Mouse (Mus musculus): Measurements from ENCODE around the gene Arhgef19. TPM values are rescaled to one million over a fixed set of nuclear protein-coding genes. Genes with fewer than 3 reads are reported as not detected.

Gene Arhgef19
- polyA plus RNA-seq, 1 experiment from 2014 or later = 0.93 TPM

DNA sequence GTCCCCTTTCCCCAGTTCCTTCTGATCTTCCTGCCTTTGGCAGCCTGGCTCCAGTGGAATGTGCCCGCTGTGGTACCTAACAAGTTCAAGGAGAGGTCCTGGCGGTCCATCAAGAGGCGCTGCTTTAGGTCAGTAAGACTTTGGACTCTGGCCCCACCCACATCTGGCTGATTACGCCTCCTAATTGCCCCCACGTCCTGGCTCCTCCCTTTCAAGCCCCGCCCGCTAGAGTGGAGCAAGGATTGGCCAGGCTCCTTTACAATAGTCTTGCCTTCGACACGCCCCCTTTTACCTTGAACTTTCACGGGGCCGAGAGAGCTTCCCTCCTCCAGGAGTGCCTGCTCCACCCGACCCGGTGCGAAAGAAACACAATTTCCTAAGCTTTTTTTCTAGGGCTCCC is 1.3 kb downstream of the Arhgef19 start:
- H3K27me3 ChIP-seq = peaks cover 93% of the 10 kb centered on the region
- H3K9me3 ChIP-seq = no peaks in the 10 kb centered on the region
- no peak overlapping the region for H3K27ac ChIP-seq
- H3K4me3 ChIP-seq (replicated peaks) = no peak overlapping the region
- H3K36me3 ChIP-seq = no peaks in the 10 kb centered on the region
- H3K9ac ChIP-seq (replicated peaks) = no peak overlapping the region
- H3K4me2 ChIP-seq (replicated peaks) = no peak overlapping the region
- H3K4me1 ChIP-seq (replicated peaks) = peaks cover 47% of the 10 kb centered on the region
- WGBS = 3% methylated on average over 14 of the region's 14 CpGs
- ATAC-seq = no peak

DNA sequence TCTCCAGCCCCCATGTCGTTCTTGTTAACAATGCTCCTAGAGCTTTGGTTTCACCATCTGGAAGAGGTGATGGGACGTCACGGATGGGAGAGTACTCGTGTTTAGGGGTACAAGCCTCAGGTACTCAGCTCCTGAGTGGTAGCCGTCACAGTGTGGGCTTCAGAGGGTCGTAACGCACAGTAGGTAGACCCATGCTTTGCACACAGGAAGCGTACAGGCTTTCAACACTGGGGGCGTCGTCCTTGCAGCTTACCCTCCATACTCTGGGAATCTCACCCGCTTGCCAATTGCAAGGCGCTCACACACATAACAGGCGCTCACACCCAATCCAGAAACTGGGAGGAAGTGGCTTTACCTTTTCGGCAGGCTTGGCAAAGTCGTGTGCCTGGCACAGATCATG is 2.6 kb downstream of the Arhgef19 start:
- Histone ChIP-seq H3K9me3 (no peaks in the 10 kb centered on the region), H3K4me3 (replicated peaks) (no peak overlapping the region), H3K4me2 (replicated peaks) (no peak overlapping the region), H3K4me1 (replicated peaks) (peaks cover 59% of the 10 kb centered on the region), H3K27ac (no peak overlapping the region), H3K27me3 (peaks cover 96% of the 10 kb centered on the region), H3K36me3 (no peaks in the 10 kb centered on the region), H3K9ac (replicated peaks) (no peak overlapping the region)
- no peak for ATAC-seq
- 31% methylated on average over 15 of the region's 15 CpGs for WGBS

DNA sequence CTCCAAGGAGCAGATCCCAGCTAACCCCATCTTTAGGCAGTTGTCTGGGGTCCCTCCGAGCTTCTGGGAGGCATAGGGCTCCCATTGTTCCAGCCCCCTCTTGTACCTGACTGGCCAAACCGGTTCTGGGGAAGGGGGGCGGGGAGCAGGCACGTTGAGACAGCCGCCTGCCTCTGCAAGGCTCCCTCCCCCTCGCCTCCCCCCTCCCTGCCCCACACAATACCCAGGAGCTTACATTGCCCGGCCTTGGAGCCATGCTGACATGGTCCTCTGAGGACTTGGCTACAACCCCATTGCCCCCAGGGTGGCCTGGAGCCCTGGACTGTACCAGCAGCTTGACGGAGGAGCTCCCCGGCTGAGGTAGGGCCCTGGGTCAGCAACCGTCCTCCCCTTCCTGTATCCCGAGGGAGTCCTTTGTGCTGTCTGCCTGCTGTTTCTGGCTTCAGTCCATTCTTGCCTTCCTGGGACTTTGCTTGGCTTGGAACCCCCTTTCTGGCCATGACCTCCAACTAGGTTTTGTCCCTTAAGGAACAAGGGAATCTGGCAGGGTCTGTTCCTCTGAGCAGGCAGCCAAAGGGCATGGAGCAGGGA is 3.4 kb downstream of the Arhgef19 start:
- 4% methylated on average over 11 of the region's 11 CpGs for WGBS
- no peak overlapping the region; the same call in 1 of the 2 replicates for H3K4me2 ChIP-seq (replicated peaks)
- H3K27ac ChIP-seq = no peak overlapping the region
- peaks cover 68% of the 10 kb centered on the region for H3K4me1 ChIP-seq (replicated peaks)
- H3K27me3 ChIP-seq = peaks cover 98% of the 10 kb centered on the region
- no peak overlapping the region for H3K4me3 ChIP-seq (replicated peaks)
- H3K9me3 ChIP-seq = no peaks in the 10 kb centered on the region
- no peak for ATAC-seq
- 0 out of 2 replicates have a peak overlapping the region, but pooled peaks have one; percentile 24 for H3K9ac ChIP-seq (replicated peaks)
- no peaks in the 10 kb centered on the region for H3K36me3 ChIP-seq

DNA sequence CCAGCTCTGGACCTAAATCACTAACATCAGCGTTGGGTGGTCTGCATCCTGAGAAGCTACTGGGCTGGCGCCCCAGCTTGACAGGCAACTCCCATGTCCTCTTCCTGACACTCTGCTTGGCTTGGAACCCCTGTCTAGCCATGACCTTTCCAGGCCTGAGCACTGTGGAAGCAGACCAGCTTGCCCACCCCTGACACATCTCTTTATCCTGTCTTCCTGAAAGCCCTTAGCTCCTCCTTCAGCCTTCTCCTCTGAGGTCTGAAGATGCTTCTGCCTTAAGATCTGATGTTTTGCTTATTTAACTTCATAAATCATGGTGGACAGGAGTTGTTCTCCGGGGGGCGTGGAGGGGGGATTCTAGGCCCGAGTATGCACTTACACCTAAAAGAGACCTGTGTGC is 4.3 kb downstream of the Arhgef19 start:
- Histone ChIP-seq H3K4me1 (replicated peaks) (peaks cover 74% of the 10 kb centered on the region), H3K27me3 (peaks cover 99% of the 10 kb centered on the region)

DNA sequence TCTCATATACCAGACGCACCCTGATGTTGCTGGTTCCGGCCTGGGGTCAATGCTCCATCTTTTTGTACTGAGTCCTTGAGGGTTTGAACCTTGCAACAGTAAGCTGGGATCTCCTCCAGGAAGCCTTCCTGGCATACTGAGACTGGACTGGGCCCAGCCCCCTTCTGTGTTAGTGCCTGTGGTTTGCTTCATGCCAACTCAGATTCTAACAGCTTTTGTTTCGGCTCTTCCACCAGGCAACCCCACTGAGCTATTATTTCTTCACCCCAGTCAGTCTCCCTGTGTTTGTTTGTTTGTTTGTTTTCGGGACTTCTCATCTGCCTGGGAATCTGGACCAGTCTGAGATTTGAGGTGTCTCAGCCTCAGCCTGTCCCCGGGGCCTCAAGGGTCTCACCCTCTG is 5.1 kb downstream of the Arhgef19 start:
- no peaks in the 10 kb centered on the region for H3K9me3 ChIP-seq
- no peaks in the 10 kb centered on the region for H3K36me3 ChIP-seq
- H3K27me3 ChIP-seq = peaks cover 99% of the 10 kb centered on the region
- peaks cover 66% of the 10 kb centered on the region for H3K4me1 ChIP-seq (replicated peaks)
- 39% methylated on average over 5 of the region's 5 CpGs for WGBS
- H3K9ac ChIP-seq (replicated peaks) = no peak overlapping the region
- peak; percentile 10; the same call in 1 of the 2 replicates for ATAC-seq
- peak overlapping the region; percentile 84 for H3K27ac ChIP-seq
- peak overlapping the region; percentile 17; the same call in 1 of the 2 replicates for H3K4me2 ChIP-seq (replicated peaks)
- H3K4me3 ChIP-seq (replicated peaks) = no peak overlapping the region

More for the DNA sequence above, 4.3 kb downstream of the Arhgef19 start:
- no peak for ATAC-seq
- 74% methylated on average over 5 of the region's 5 CpGs for WGBS
- H3K4me2 ChIP-seq (replicated peaks) = no peak overlapping the region
- H3K9me3 ChIP-seq = no peaks in the 10 kb centered on the region
- no peak overlapping the region for H3K27ac ChIP-seq
- H3K36me3 ChIP-seq = no peaks in the 10 kb centered on the region
- no peak overlapping the region for H3K9ac ChIP-seq (replicated peaks)
- no peak overlapping the region for H3K4me3 ChIP-seq (replicated peaks)

DNA sequence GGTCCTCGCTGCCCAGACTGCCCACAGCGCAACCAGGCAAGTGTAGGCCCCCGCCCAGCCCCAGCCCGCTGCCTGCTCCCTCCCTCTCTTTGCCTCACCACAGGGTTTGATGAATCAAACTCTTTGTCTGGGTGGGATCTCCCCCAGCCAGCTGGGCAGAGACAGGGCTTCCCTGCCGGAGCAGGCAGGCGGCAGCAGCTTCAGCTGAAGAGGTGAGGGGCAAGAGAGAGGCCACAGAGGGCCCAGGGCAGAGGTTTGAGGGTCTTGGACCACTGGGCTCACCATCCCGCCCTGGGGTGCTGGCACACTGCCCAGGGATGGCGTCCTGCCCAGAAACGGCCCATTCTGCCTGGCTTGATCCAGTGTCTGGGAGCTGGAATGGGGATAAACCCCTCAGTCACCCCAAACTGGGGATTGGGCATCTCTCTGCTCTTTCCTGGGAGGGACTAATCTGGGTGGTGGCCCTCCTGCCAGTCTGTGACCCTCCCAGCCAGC is 5.7 kb downstream of the Arhgef19 start:
- WGBS = 15% methylated on average over 9 of the region's 9 CpGs
- Histone ChIP-seq H3K4me1 (replicated peaks) (peaks cover 61% of the 10 kb centered on the region), H3K36me3 (no peaks in the 10 kb centered on the region), H3K4me2 (replicated peaks) (peak overlapping the region; percentile 17), H3K9me3 (no peaks in the 10 kb centered on the region), H3K4me3 (replicated peaks) (no peak overlapping the region), H3K27ac (peak overlapping the region; percentile 84), H3K27me3 (peaks cover 98% of the 10 kb centered on the region), H3K9ac (replicated peaks) (peak overlapping the region; percentile 57; the same call in 1 of the 2 replicates)
- peak; percentile 60 for ATAC-seq

DNA sequence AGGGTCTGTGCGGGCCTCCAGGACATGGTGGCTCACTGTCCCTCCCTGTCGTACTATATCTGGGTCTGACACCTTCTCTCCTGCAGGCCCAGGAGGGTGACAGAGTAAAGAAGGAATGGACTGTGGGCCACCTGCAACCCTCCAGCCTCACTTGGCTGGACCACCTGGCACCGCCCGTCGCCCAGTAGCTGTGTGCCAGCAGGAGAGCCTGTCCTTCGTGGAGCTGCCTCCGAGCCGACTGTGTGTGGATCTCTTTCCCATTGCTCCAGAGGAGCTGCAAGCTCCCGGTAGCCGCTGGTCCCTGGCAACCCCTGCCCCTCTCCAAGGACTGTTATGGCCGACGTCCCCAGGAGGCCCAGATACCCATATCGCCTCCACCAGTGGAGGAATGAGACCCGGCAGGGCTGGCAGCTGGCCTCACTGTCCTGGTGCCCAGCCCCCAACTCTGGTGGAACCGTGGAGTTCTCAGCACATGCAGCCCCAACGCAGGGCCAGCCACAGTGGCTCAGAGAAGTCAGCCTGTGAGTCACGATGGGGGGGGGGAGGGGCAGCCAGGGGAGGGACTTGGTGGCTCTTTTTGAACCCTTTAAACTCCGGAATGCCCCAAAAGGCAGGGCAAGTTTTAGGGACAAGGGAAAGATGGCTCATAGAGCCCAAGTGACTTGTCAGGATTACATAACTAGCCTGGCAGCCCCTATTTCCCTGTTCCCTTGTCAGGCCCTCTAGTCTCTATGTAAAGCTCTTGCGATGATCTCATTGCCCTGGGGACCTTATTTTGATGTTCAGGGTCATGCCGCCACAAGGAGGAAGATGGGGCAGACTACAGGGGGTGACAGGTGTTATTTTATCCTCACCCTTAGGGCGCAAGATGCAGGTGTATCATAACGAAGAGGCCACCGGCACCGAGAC is 7.0 kb downstream of the Arhgef19 start:
- WGBS = 23% methylated on average over 24 of the region's 24 CpGs
- ATAC-seq = no peak
- H3K27ac ChIP-seq = no peak overlapping the region

DNA sequence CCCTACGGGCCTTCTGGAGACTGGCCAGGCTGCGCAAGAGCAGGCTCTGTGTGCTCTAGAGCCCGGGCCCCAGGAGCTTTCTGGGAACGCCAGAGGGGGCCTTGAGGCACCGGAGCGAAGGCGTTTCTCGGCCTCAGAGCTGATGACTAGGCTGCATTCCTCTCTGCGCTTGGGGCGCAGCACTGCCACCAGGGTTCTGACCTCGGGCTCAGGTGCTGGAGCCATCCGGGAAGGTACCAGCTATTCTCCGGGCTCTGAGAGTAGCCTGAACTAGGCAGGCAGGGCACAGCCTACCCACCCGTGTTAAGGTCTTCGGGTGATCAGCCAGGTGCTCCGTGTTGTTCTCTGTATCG is 7.7 kb downstream of the Arhgef19 start:
- Histone ChIP-seq H3K27ac (no peak overlapping the region), H3K4me3 (replicated peaks) (peak overlapping the region; percentile 43), H3K36me3 (no peaks in the 10 kb centered on the region), H3K9ac (replicated peaks) (0 out of 2 replicates have a peak overlapping the region, but pooled peaks have one; percentile 47), H3K9me3 (no peaks in the 10 kb centered on the region), H3K4me1 (replicated peaks) (peaks cover 59% of the 10 kb centered on the region), H3K27me3 (peaks cover 89% of the 10 kb centered on the region), H3K4me2 (replicated peaks) (peak overlapping the region; percentile 57)
- 1% methylated on average over 17 of the region's 17 CpGs for WGBS
- ATAC-seq = no peak

More for the DNA sequence above, 7.0 kb downstream of the Arhgef19 start:
- Histone ChIP-seq H3K9ac (replicated peaks) (0 out of 2 replicates have a peak overlapping the region, but pooled peaks have one; percentile 47), H3K36me3 (no peaks in the 10 kb centered on the region), H3K4me2 (replicated peaks) (peak overlapping the region; percentile 57), H3K4me3 (replicated peaks) (peak overlapping the region; percentile 43; the same call in 1 of the 2 replicates), H3K27me3 (peaks cover 95% of the 10 kb centered on the region), H3K4me1 (replicated peaks) (peaks cover 59% of the 10 kb centered on the region), H3K9me3 (no peaks in the 10 kb centered on the region)

DNA sequence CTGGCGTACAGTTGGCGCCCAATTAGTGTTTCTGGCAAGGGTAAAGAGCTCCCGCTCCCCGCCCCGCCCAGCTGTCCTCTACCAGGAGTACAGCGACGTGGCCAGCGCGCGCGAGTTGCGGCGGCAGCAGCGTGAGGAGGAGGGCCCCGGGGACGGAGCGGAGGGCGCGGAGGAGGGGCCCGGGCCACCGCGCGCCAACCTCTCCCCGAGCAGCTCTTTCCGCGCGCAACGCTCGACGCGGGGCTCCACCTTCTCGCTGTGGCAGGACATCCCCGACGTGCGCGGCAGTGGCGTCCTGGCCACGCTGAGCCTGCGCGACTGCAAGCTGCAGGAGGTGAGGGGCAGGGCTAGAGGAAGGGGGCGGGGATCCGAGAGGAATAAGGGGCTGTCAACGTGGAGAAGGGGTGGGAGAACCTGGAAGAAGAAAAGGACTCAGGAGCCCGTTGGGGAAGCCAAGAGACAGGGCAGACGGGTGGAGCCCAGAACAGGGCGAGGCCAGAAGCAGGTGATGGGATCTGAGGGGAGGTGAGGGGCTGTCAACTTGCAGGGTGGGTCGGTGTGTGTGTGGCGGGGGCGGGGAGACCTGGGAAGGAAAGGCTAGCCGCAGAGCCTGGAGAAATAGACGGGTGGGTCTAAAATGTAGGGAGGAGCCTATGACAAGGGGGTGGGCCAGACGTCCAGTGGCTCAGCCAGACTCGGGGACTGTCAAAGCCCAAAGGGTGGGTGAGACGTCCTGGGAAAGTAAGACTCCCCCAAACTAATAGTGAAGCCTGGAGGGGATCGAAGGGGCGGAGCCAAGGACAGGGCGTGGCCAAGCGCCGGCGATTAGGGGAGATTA is 8.7 kb downstream of the Arhgef19 start:
- no peaks in the 10 kb centered on the region for H3K36me3 ChIP-seq
- H3K27me3 ChIP-seq = peaks cover 78% of the 10 kb centered on the region
- peaks cover 50% of the 10 kb centered on the region for H3K4me1 ChIP-seq (replicated peaks)
- H3K9me3 ChIP-seq = no peaks in the 10 kb centered on the region
- ATAC-seq = peak; percentile 32
- H3K27ac ChIP-seq = no peak overlapping the region
- peak overlapping the region; percentile 57 for H3K4me2 ChIP-seq (replicated peaks)
- under 1% methylated on average over 60 of the region's 60 CpGs for WGBS
- peak overlapping the region; percentile 21; the same call in 1 of the 2 replicates for H3K9ac ChIP-seq (replicated peaks)
- H3K4me3 ChIP-seq (replicated peaks) = peak overlapping the region; percentile 43

DNA sequence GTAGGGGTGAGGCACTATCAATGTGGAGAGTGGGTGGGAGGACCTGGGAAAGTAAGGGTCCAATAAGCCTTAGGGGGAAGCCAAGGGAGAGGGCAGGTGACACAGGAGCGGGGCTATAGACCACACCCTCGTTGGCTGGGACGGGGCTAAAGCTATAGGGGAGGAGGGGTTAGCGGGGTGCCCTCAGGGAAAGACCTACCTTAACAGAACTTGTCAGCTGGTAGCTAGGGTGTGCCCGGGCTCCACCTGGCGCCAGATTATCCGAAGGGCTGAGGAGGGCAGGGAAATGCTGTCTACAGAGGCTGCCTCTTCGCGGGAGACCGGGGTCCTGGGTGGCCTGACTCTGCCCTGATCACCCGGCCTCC is 9.3 kb downstream of the Arhgef19 start:
- 10% methylated on average over 11 of the region's 11 CpGs for WGBS
- Histone ChIP-seq H3K27ac (no peak overlapping the region), H3K36me3 (no peaks in the 10 kb centered on the region), H3K27me3 (peaks cover 72% of the 10 kb centered on the region), H3K9me3 (no peaks in the 10 kb centered on the region), H3K4me1 (replicated peaks) (peaks cover 47% of the 10 kb centered on the region), H3K9ac (replicated peaks) (no peak overlapping the region), H3K4me3 (replicated peaks) (no peak overlapping the region), H3K4me2 (replicated peaks) (0 out of 2 replicates have a peak overlapping the region, but pooled peaks have one; percentile 57)
- no peak for ATAC-seq

DNA sequence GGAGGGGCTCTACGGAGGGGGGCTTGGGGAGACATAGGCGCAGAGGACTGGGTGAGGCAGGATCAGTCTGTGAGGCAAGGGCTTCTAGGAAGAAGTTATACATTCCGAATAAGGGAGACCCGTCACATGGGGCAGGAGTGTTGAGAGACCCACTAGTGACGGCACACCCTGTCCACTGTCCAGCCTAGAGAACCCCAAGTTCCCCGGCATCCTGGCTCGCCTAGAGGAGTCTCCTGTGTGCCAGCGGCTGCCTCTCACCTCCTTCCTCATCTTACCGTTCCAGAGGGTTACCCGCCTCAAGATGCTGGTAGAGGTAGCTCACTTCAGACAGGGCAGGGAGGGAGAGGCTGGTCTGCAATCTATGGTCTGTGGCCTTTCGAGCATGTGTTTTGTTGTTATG is 10.1 kb downstream of the Arhgef19 start:
- Histone ChIP-seq H3K4me3 (replicated peaks) (no peak overlapping the region), H3K9me3 (no peaks in the 10 kb centered on the region), H3K36me3 (no peaks in the 10 kb centered on the region), H3K4me1 (replicated peaks) (peaks cover 44% of the 10 kb centered on the region), H3K9ac (replicated peaks) (no peak overlapping the region), H3K27ac (no peak overlapping the region), H3K4me2 (replicated peaks) (no peak overlapping the region), H3K27me3 (peaks cover 66% of the 10 kb centered on the region)
- 76% methylated on average over 11 of the region's 11 CpGs for WGBS
- ATAC-seq = no peak

Measured in midbrain, embryonic 13.5 days (tissue).